Mouse (Mus musculus) spleen, postnatal 36 days (tissue): ENCODE measurements around the gene Gabbr1.
A peak's percentile ranks its signal among the peaks of the same experiment; 100 is the strongest.

Experiments
- DNase-seq, 2 experiments: peaks; one replicate each; pipeline ENCODE4 v3.0.0; 2022; ENCODE audit warnings: low spot score in 2 of 2, mixed read lengths in 1 of 2

Gabbr1 gene

DNA sequence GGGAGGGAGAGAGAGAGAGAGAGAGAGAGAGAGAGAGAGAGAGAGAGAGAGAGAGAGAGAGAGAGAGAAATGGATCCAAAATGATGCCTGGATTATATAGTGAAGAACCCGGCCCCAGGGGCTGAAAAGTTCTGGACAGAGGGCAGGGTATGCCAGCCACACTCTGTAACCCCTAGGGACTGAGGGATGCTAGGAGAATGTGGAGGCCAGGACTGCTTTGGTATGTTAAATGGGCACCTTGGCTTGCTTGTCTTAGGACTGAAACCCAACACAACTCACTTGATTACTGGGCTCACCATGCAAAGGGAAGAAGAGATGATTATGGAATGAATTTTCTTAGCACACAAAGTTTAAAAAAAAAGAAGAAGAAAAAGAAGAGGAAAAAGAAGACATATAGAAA, 32.4 kb downstream of the Gabbr1 start:
- DNase-seq: no peak

DNA sequence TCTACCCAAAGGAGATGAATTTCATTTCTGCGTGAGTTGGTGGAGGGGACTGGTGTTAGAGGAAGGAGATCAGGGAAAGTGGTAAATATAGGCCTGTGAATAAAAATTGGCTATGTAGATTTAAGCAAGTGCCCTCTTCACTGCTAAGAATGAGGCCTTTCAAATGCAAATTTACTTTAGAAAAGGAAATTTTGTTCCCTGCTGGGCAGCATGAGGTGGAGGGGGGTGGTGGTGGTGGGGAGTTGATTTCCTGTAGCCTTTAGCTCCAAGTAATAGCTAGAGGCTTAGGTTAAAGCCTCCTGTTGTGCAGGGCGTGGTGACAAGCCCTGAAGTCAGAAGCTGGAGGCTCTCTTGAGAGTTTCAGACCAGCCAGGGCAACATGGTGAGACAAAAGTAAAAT, 33.2 kb downstream of the Gabbr1 start:
- DNase-seq: no peak

DNA sequence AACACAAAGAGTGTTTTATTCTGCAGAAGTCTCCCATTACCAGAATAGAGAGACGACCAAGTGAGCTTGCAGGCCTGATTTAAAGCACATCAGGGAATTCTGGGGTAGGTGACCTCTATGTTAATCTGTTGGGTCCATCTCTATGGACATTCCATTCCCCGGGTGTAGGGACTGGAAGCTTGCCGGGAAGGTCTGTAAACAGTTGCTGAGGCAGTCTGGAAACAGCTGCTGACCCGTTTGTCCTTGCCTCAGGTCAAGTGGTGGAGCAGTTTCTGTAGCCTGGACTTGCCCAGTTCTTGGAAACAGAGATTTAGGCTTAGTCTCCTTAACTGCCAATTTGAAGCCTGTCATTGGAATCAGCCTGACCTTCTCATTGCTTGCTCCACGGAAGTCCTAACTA, 34.4 kb downstream of the Gabbr1 start:
- no peak for DNase-seq

DNA sequence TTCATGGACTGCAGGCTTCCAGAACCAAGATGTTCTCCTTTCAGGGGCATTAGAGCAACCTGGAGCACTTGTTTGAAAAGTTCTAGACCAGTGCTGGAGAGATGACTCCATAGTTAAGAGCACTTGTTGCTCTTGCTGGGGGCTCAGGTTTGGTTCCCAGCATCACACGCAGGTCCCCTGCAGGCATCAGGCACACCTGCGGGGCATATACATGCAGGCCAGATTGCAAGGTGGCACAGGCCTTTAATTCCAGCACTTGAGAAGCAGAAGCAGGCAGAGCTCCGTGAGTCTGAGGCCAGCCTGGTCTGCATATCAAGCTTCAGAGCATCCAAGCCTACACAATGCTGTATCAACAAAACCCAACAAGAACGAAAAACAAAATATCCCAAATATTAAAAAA, 35.9 kb downstream of the Gabbr1 start:
- no peak for DNase-seq

DNA sequence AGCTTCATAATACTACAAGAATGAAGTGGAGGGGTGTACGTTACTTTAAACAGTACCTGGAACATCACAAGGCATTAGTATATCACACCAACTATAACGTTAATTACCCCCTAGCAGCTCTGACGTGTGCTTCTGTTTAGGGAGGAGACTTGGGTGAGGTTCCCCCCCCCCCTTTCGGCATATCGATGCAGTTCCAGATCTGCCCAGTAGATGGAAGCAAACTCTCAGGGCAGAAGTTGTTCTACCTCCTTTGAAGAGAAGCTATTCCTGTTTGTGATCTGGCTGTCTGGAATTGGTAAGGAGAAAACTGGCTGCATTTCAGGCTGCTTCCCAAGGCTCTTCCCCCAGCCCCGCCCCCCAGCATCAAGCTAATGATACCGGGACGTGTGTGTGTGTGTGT, 37.6 kb downstream of the Gabbr1 start:
- peak in 1 of 2 experiments; percentile 11 for DNase-seq

DNA sequence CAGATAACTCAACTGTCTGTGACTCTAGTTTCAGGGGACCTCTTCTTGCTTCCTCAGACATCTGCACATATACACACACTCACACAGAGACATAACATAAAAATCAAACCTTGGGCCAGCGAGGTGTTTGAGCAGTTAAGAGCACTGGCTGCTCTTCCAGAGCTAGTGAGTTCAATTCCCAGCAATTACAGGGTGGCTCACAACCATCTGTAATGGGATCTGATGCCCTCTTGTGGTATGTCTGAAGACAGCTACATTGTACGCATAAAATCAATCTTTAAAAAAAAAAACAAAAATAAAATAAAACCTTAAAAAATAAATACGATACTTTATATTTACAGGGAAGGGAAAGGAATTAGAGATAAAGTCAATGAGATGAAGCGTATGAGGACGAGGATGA, 38.9 kb downstream of the Gabbr1 start:
- DNase-seq: no peak

DNA sequence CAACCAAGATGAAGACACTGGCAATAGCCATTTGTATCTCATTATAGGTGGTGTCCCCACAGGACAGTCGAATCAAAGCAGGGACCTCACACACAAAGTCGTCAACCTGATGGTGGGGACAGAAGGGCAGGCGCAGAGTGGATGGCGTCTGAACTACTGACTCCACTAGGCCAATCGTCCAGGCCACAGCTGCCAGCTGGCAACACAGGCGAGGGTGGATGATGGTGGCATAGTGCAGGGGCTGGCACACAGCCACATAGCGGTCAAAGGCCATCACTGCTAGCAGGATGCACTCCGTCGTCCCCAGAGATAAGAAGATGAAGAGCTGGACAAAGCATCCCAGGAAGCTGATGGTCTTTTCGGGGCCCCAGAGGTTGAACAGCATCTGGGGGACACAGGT, 39.8 kb downstream of the Gabbr1 start:
- no peak for DNase-seq

DNA sequence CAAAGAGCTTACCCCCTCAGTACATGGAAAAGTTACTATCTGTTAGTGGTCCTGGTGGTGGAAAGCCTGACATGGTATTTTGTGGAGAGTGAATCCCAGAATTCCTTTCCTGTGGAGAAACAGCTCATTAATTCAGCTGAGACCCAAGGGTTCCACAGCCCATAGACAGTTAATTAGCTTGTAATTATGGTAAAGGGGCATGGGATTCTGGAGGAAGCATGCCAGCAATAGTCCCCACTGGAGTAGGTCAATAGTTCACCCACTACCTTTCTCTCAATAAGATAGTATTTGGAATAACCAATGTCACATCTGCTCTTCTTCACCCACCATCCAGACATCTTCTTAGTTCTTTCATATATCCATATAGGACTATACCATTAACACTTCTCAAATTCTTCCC, 42.6 kb downstream of the Gabbr1 start, which contains the start of gene Olfr90:
Gene Olfr90 (minus strand): TSS at position 101 of the 400 bp plus-strand sequence.
- no peak for DNase-seq

DNA sequence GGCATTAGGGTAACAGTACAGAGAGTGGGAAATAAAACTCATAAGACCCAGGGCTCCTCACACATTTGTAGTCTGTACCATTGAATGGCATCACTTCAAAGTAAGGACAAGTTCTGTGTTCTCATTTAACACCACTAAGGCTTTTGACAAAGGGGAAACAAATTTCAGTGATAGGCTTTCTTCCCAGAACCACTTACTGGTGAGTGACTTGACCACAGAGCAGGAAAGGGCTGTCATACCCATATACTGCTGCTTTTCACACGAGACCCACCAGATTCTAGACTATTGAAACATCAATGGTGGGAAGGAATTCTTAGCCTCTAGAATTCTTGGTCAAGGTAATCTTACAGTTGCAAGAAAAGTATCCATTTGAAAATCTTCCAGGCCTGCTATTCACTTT, 46.4 kb downstream of the Gabbr1 start:
- no peak for DNase-seq

DNA sequence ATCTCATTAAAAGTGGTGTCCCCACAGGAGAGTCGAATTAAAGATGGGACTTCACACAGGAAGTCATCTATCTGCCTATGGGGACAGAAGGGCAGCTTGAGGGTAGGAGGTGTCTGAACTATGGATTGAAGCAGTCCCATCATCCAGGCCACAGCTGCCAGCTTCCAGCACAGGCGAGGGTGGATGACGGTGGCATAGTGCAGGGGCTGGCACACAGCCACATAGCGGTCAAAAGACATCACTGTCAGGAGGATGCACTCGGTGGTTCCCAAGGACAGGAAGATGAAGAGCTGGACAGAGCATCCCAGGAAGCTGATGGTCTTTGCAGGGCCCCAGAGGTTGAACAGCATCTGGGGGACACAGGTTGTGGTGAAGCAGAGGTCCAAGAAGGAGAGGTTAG, 47.5 kb downstream of the Gabbr1 start:
- DNase-seq: no peak

DNA sequence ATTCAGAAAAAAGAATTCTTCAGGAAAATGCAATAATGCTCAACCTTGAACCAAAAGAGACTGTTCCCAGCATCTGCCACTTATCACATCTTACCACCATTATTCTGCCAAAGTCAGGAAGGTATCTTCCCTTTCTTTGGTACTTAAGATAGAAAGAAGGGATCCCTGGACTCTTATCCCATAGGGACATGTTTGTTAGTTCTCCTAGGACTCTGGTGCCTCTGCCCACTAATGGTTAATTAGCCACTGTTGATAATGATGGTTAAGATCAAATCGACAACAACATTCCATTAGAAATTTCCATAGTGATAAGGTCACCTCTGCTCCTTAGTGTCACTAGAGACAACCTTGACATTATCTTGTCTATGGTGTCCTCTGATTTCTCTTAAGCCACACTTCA, 52.4 kb downstream of the Gabbr1 start, which contains the start of gene Olfr91:
Gene Olfr91 (minus strand): TSS at position 101 of the 400 bp plus-strand sequence.
- DNase-seq: no peak

DNA sequence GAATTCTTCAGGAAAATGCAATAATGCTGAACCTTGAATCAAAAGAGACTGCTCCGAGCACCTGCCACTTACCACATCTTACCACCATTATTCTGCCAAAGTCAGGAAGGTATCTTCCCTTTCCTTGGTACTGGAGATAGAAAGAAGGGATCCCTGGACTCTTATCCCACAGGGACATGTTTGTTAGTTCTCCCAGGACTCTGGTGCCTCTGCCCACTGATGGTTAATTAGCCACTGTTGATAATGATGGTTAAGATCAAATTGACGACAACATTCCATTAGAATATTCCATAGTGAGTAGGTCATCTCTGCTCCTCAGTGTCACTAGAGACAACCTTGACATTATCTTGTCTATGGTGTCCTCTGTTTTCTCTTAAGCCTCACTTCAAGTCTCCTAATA, 74.2 kb downstream of the Gabbr1 start, which contains the start of gene Olfr92:
Gene Olfr92 (minus strand): TSS at position 101 of the 400 bp plus-strand sequence.
- no peak for DNase-seq
